Mouse (Mus musculus): ENCODE results near the gene Eefsec.

Eefsec gene

DNA sequence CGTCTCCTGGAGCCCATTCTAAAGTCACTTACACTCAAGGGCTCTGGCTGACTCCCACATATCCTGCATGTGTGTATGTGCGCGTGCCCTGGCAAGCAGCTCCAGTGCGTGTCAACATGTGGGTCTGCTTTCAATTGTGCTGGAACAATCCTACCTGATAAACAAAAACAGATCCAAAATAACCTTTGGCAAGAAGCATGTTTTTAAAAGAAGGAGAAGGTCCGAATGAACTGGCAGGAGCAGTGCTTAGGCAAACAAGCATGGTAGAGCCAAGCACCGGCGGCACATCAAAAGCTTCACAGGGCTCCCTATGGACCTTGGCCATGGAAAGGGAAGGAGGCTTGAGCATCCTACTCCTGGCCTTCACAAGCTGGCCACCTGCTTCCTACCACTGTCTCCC, 105.6 kb downstream of the Eefsec start:
- no peak for DNase-seq

DNA sequence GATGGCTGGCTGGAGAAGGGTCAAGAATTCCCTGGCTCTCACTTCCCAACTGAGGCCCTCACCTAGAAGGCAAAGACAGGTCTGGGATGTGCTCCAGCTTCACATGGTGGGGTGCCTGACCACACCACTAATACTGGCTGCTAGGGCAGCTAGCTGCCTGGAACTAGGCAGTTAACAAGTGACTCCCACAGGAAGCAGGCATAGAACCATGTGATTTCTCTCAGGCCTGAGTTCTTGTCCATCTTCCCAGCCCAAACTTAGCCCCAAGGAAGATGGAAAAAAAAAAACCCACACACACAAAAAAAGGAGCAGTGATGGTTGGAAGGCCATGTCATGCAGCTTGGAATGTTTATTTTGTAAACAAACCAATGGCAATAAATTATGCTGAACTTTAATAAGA, 117.0 kb downstream of the Eefsec start:
- no peak for DNase-seq

DNA sequence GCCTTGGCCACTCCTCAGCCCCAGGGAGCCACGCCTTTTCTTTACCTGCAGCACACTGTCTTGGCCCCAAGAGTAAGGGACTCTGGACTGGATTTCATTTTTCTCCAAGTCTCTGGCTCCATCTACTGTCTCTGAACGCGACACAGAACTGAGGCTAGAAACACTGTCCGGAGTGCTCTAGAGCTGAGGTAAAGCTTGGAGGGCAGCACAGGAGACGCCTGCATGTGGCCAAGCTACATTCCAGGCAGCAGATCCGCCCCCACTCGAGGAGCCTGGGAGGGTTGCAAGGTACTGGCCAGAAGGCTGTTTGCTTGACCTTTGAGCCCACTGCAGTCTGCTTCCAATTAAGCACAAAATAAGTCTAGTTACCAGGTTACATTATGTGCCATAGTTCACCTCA, 124.5 kb downstream of the Eefsec start:
- DNase-seq = no peak

DNA sequence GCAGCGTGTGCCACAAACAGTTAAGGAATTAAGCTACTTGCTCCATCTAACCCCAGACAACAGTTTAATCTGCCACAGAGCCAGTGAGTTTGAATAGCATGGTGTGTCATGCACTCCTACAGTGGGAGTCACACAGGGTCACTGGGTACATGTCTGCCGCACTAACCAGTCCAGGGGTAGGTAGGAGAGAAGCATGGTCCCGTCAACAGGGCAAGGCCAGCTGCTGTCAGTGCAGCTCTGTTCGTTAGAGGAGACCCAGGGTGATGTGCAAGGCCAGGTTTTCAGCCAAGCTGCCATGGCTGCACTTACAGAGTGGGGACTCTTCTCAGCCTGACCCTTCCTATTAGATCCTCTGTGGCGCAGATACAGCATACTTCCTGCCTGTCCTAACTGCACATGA, 125.1 kb downstream of the Eefsec start:
- DNase-seq = no peak

DNA sequence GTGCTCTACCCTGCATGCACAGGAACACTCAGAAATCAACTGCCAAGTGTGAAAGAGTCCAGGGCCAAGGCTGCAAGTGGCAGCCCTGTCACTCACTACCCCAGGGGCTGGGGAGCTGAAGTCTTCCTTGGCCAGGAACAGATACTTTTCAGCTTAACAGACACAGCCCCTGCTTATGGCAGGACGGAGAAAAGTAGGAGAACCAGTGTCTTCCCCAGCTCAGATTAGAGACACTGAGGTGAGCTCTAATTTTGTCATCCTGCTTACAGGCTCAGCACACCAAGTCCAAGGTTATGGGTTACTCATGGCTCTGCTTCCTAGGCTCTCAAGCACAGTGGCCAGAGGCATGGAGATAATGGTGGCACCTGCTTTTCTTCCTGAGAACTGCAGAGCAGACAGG, 126.6 kb downstream of the Eefsec start:
- DNase-seq = no peak

DNA sequence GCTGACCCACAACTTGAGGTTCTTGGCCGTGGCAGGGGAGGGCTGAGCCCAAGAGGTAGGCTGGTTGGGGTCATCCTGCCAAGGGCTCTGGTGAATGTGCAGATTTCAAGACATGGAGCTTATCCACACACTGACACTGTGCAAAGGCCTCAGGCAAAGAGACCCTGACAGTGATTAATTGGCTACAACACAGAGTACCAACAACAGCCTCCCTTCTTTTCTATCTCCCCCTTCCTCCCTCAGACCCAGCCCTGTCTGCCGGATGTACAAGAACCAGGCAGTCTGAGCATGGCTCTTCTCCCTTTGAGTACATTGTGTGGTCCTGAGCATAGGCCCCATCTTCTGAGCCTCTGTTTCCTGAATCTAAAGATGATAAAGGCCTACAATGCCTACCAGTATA, 131.0 kb downstream of the Eefsec start:
- DNase-seq = no peak

DNA sequence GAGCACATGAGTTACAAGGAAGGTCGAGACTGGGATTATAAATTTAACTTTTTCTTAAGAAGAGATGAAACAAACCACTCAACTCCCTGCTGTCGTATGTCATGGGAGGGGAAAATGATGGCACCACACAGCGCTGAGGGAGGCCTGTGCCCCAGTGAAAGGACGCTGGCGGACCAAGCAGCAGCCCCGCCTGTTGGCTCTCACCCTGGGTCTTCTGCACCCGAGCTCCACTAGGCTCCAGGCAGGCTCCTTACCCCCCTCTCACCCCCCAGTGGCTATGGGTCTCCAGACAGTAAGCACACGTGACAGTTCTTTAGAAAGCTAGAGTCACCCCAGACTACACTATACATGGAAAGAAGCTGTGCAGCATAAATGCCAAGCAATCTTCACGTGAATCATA, 132.4 kb downstream of the Eefsec start:
- DNase-seq = no peak

DNA sequence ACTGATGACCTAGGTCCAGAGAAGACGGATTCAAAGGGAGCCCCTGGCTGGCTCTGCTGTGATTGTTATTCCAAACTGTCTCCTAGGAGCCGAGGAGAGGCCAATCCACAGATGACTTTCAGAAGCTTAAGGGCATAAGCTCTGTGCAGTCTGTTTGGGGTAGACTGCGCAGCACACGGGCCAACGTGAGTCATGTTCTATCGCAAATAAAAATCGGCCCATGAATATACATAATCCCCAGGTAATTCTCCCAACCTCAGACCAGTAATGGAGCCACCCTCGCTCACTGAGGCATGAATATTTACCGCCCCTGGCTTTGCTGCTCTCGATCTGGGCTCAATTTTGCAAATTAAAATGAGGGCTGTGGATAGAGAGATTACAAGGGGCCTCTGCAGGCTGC, 134.7 kb downstream of the Eefsec start:
- no peak for DNase-seq

DNA sequence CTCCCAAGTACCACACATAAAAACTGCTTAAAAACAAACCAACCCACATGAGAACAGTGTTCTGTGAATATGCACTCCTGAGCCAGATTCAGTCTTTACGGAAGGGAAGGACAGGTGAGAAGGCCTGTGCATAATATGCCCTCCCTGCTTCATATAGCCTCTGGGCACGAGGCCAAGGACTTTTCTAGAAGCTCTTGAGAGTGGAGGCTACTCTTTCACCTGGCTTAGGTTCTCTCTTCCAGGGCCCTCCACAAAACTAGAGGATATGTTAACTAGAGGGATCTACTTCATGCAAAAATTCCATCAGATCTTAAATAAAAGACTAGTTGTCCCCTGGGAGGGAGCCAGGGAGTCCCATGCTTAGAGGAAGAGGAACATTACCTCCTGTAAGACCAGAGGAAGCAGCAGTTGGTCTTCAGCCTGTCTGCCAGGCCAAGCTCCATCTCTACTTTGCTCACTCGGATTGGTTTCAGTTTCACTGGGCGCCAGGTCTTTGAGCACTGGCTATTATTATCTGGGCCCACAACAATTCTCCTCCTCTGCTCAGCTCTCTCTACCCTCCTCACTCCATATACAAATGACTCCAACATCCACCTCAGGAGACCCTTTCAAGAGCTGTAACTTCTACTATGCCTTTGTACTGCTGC, 140.1 kb downstream of the Eefsec start:
- no peak for DNase-seq

DNA sequence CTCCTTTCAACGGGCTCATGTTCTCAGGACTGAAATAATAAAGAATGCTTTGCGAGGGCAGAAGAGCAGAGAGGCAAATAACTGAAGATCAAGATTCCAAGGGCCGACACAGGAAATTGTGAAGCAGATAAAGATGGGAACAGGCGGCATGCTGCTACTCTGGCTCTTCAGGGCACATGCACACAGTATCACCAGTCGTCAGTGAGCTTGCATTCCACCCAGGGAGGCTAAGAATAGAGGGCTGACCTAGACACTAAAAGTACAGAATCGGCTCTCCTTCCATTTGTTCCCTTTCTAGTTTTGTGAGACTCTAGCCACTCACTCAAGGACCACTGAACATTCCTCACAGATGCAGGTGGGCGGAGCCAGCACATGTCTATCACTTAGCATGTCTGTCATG, 145.1 kb downstream of the Eefsec start:
- no peak for DNase-seq

DNA sequence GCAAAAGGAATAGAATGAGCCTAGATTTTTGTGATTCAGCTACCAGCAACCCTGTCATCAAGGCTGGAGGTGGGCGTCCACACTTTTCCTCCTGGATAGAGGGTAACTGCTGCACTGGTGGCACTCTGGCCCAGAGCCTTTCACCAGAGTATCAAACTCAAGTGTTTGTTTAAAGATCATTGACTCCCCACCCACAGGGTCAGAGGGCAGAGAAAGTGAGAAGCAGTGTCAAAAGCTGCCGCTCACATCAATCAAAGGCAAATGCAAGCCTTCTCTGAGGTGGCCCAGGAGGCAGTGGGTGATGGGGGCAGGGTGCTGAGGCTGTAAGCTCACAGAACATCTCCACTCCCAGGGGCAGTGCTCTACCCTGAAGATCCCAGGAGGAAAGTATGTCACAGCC, 146.8 kb downstream of the Eefsec start:
- DNase-seq = no peak

DNA sequence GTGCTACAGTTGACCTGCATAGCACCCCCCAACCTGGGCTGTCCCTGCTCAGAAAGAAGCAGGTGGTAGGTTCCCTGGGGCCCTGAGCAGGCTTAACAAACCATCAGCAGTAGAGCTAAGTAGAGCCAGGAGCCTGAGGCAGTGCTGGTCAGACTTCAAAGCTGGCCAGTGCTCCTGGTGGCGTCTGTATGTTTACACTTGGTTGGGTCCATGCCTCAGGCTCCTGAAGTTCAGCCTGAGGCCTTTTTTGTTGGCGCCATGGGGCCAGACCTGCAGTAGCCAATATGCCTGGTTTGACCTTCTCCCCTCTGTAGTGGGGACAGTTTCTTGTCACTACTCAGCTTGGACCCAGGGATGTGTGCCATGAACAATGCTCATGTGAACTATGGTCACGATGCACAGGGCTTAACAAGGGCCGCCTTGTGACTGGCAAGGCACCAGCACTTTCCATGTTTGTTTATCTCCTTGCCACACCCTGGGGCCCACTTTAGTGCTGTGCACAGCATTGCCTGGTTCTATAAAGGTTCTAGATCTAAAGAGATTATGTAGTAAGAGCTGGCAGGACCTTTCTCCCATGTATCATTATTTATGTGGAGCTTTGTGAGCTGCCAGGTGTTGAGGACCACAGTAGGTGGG, 153.9 kb downstream of the Eefsec start:
- DNase-seq = no peak

DNA sequence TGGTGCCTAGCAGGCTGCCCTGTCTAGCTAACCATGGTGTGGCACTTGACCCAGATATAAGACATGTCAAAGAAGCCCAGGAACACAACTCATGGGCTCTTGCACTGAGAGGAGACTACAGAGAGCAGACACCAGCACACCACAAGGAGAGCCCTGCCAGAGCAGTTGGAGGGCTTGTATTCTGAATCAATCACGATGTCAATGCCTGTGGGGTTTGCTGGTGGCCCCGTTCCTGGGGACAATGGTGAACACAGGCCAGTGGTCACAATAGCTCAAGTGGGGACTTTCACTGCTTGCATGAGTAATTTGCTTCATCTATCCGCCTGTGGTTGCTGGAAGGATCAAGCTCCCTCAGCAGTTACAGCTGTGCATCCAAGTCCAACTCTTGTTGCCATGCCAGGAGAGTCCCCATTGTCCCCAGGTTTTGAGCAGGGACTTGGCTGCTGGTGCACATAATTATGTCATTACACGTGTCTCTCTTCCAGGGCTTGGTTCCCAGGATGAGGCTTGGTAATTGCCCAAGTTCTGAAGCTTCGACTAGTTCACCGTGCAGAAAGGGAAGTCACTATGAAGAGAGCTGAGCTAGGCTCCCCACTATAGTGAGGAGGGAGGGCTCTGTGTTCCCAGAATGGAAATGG, 156.1 kb downstream of the Eefsec start:
- peak; percentile 21 for DNase-seq

DNA sequence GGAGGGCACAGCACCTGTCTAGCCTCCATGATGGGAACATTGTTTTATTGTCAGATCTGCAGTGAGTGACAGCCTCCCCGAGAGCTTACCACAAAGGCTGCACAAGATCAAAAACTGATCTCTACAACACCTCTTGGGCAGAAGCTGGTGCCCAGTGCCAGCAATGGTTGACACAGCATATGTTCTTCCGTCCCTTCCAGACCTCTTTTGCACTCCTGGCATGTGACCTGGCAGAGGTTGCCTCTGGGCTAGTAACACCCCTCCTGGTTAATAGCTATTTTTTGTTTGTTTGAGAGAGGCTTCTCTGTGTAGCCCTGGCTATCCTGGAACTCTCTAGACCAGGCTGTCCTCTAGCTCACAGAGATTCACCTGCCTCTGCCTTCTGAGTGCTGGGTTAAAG, 168.2 kb downstream of the Eefsec start:
- peak; percentile 54 for DNase-seq

DNA sequence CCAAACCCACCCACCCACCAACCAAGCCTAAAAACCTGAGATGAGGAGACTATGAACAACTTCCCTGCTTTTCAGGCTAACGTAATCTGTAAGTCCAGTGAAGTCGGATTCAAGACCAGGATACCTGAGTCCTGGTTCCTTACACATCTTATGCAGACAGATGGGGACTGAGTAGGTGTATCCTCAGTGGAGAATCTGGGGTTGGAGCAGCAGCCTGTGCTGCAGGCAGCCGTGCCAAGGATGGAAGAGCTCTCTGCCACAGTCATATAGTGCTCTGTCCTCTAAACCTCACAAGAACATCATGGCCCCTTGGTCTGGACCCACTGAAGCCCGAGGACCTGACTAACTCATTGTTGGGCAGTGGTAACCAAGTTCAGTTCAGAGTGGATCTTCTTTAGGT, 169.1 kb downstream of the Eefsec start:
- DNase-seq = no peak

DNA sequence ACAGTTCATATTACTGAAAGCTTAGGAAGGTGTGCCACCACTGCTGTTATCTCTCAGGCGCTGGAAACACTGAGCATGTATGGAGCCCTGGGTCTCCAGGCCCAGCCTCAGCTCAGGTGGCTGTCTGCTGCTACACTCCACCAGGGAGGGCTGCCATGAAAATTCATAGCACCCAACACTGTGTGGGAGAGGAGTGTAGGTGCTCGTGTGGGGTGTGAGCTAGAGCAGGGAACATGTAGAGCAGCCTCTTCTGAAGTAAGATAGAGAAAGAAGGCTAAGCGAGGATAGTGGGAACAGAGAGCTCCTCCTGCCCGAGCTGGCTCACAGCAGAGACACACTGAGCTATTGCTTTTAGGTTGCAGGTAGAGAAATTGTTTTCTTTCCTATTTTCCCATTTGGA, 170.1 kb downstream of the Eefsec start:
- DNase-seq = no peak

DNA sequence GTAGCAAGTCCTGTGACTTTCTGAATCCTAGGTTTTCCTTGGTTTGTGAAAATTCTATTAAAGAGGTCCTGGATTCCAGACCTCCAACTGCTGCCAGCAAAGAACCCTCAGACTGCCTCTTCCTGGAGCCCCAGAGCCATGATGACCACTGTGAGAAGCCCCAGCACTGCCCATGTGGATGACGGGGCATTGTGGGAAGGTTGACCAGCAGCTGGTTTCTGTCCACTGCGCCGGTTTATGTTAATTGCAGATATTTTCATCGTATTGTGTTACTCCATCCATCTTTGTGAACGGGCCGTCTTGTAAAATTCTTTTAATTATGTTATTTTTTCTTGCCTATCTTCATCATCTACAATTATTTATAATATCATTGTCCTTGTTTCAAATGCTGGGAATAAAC, 171.7 kb downstream of the Eefsec start:
- no peak for DNase-seq

DNA sequence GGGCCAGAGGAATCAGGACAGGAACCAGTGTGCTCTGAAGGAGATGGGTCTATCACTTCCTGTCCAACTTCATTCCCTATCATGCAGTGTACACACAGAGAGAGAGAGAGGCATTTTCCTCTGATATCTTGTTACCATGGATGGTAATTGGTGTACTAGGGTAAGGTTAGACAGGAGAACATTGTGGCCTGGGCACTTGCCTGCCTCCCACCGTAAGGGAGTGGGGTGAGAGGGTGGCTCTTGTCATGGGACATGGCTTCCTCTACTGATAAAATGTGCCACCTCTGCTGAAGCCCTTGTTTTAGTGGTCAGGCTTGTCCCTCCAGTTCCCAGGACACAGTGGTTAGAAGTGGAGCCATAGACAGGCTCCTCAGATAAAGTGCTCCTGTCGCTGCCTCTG, 178.4 kb downstream of the Eefsec start:
- DNase-seq = no peak

DNA sequence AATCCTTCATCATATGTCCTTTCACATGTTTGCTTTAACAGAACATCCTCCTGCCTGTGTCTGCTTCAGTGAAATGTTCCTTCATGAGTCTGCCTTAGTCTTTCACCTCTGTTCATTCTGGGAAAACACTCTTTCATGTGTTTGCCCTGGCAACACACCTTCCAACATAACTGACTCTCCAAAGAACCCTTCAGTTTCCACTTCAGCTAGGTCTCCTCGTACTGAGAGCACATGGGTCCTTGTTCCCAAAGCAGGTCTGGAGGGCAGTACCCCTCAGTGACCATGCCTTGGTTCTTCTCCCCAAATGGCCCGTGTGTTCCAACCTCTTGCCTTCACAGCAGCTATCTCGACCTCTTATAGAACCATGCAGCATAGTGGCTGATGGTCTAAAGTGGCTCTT, 179.3 kb downstream of the Eefsec start:
- no peak for DNase-seq

DNA sequence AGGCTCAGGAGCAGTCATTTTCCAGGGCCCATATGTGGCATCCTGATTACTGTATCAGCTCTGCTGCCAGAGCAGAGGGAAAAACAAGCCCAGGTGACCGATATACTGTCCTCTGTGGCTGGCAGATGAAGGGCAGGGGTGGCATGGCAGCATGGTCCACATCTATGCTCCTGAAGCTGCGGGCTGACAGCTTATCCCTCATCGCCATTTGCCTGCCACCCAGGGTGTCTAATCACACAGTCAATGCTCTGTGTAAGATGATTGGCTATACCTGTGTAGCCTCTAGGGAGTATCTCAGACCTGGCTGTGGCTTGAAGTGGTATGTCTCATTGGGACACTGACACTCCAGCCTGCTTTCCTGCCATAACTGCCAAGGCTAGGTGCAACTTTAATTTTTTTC, 180.3 kb downstream of the Eefsec start:
- DNase-seq = no peak

DNA sequence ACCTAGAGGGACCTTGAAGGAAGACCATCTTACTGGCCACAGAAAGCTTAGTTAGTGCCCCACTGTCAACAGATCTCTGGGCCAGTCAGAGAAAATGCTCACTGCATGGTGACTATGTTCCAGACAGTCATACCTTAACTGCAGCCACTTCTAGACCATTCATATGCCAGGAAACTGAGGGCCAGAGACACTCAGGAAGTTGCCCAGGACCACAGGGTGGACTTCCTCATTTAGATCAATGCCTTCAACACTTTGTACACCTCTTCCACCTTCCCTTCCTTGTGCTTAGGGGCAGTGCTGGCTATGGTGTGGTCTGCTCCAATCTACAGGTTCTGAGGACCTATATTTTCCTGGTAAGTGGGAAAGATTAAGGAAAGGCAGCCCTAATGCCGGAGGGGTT, 181.0 kb downstream of the Eefsec start:
- no peak for DNase-seq

DNA sequence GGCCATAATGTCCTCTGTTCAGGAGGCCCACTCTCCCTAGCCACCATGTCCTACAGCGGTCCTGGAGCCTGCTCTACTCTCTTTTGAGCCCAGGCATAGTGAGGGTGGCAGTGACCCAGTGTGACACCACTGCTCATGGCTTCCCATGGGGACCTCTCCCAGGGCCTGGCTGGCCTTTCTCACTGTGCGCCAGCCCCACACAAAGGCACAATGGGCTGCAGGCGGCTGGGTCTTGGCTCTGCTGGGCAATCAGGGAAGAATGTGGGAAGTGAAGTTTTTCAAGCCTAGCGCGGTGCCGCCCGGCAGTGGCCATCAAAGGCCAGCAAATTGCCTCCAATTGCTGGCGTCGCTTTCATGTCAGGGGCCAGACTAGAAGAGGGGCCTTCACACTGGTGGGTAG, 184.2 kb downstream of the Eefsec start:
- DNase-seq = no peak

DNA sequence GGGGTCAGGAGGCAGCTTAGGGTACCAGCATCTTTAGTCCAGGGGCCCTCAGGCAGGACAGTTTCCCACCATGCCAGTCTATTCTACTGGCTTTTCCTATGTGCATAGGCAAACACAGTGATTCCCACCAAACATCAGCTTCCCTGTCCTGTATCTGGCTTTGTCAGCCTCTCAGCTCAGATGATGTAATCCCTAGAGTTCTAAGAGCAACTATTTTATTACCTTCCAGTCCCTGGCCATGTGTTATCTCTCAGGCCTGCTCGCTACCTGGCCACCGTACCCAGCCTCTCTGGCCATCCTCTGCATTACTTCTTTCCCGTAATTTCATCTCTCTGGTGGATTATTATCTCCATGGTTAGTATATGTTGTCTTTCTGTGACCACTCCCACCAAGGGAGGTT, 185.7 kb downstream of the Eefsec start:
- DNase-seq = no peak

DNA sequence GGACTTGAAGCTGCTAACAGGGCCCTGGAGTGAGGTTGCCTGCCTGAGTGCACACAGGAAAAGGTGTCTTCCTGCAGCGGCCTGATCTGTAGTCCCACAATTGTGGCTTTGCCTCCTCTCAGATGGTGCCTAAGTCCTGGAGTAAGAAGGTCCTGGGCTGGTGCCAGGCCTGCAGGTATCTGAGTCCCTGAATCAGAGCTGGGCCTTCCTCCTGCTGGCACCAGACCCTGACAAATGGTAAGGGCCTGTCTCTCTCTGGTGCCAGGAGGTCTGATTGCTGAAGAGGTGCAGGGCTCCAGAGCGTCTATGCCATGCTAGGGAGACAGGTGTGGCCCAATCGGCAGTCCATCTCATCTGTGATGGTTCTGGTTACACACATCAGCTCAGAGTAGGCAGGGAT, 186.7 kb downstream of the Eefsec start:
- peak; percentile 60 for DNase-seq

DNA sequence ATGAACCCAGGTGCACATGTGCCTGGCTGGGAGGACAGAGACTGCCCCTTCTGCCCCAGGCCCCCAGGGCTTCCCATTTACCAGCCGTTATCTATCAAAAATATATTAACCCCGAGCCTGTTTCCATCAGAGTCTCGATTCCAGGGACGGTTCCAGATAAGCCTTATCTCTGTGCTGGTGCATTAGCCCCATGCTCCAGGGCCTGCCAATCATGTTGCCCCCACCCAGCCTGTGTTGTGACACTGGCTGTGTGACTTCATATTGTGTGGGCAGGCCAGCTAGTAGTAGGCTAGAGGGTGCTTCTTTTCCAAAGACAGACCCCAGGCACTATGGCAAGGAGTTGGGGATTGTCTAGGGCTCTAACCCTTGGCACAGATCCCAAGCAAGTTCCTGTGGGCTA, 190.9 kb downstream of the Eefsec start:
- DNase-seq = no peak
